Mouse (Mus musculus) layer of hippocampus, adult 2 months (tissue): ENCODE results near the gene Igsf3. TPM values are rescaled to one million over a fixed set of nuclear protein-coding genes. Genes with fewer than 3 reads are reported as not detected.
A peak's percentile ranks its signal among the peaks of the same experiment; 100 is the strongest.

ENCODE experiments used
- DNase-seq, 2 experiments: peaks; one replicate each; pipeline ENCODE4 v3.0.0; 2022; ENCODE audit warnings: low spot score in 2 of 2
- H3K27ac ChIP-seq: fragments of 200-600 bp; 2 replicates; pipeline ENCODE4 v1.8.1; 2022
- H3K4me3 ChIP-seq: fragments of 200-600 bp; 2 replicates; pipeline ENCODE4 v1.8.1; 2022; ENCODE audit warnings: mild to moderate bottlenecking
- CTCF ChIP-seq: fragments of 200-600 bp; conservative IDR thresholded peaks from 2 replicates; pipeline ENCODE4 v1.8.1; 2022; ENCODE audit warnings: antibody characterized with exemption, mild to moderate bottlenecking, moderate library complexity
- total RNA-seq, 2 experiments: library from RNA; stranded (reverse); gene quantifications; 2 replicates each; pipeline ENCODE4 v1.2.3; 2021

Gene Igsf3
- total RNA-seq, 2 experiments from 2014 or later, result 19.4 to 20.6 TPM

GRCm38 (mm10) chr3:101461046-101461445 lies 84.2 kb downstream of the Igsf3 start:
- no peak overlapping the region for H3K27ac ChIP-seq
- no peak overlapping the region for H3K4me3 ChIP-seq
- no peak for TF ChIP-seq CTCF
- no peak for DNase-seq

- Histone ChIP-seq H3K4me3 (no peak overlapping the region), H3K27ac (peak overlapping the region; percentile 64)
- TF ChIP-seq CTCF, result no peak
- DNase-seq, result no peak
Observed at GRCm38 (mm10) chr3:101461816-101462215, 84.9 kb downstream of the Igsf3 start.

GRCm38 (mm10) chr3:101462294-101462693 lies 85.4 kb downstream of the Igsf3 start:
- Histone ChIP-seq H3K4me3 (no peak overlapping the region), H3K27ac (peak overlapping the region; percentile 64)
- peak; percentile 77 to 90 for DNase-seq
- peak; percentile 96 for TF ChIP-seq CTCF

- DNase-seq, result no peak
Observed at GRCm38 (mm10) chr3:101463491-101463890, 86.6 kb downstream of the Igsf3 start.

GRCm38 (mm10) chr3:101469675-101470074 lies 92.8 kb downstream of the Igsf3 start:
- Histone ChIP-seq H3K27ac (no peak overlapping the region), H3K4me3 (no peak overlapping the region)
- no peak for DNase-seq
- TF ChIP-seq CTCF, result no peak

More at GRCm38 (mm10) chr3:101463491-101463890, 86.6 kb downstream of the Igsf3 start:
- no peak for TF ChIP-seq CTCF
- Histone ChIP-seq H3K4me3 (no peak overlapping the region), H3K27ac (no peak overlapping the region)

- H3K27ac ChIP-seq, result no peak overlapping the region
- no peak overlapping the region for H3K4me3 ChIP-seq
- no peak for DNase-seq
- no peak for TF ChIP-seq CTCF
Observed at GRCm38 (mm10) chr3:101471881-101472280, 95.0 kb downstream of the Igsf3 start.

- H3K27ac ChIP-seq, result no peak overlapping the region
- DNase-seq, result no peak
- no peak for TF ChIP-seq CTCF
- H3K4me3 ChIP-seq, result no peak overlapping the region
Observed at GRCm38 (mm10) chr3:101481951-101482350, 105.1 kb downstream of the Igsf3 start.

GRCm38 (mm10) chr3:101483256-101483983 lies 106.5 kb downstream of the Igsf3 start:
- Histone ChIP-seq H3K27ac (no peak overlapping the region), H3K4me3 (no peak overlapping the region)
- DNase-seq, result no peak
- no peak for TF ChIP-seq CTCF

- peak; percentile 50 for TF ChIP-seq CTCF
- H3K4me3 ChIP-seq, result no peak overlapping the region
- DNase-seq, result no peak
- H3K27ac ChIP-seq, result no peak overlapping the region
Observed at GRCm38 (mm10) chr3:101486054-101486765, 109.3 kb downstream of the Igsf3 start.

- DNase-seq, result no peak
- TF ChIP-seq CTCF, result no peak
- H3K4me3 ChIP-seq, result no peak overlapping the region
- H3K27ac ChIP-seq, result no peak overlapping the region
Observed at GRCm38 (mm10) chr3:101487436-101487835, 110.6 kb downstream of the Igsf3 start.

GRCm38 (mm10) chr3:101488204-101488603 lies 111.3 kb downstream of the Igsf3 start:
- Histone ChIP-seq H3K27ac (no peak overlapping the region), H3K4me3 (no peak overlapping the region)
- DNase-seq, result no peak
- peak; percentile 23 for TF ChIP-seq CTCF

GRCm38 (mm10) chr3:101490515-101490914 lies 113.6 kb downstream of the Igsf3 start:
- TF ChIP-seq CTCF, result no peak
- Histone ChIP-seq H3K27ac (no peak overlapping the region), H3K4me3 (no peak overlapping the region)
- DNase-seq, result no peak

GRCm38 (mm10) chr3:101492908-101493307 lies 116.0 kb downstream of the Igsf3 start:
- DNase-seq, result no peak

GRCm38 (mm10) chr3:101493937-101494459 lies 117.1 kb downstream of the Igsf3 start:
- DNase-seq, result peak; percentile 84 to 95
- peak; percentile 100 for TF ChIP-seq CTCF
- Histone ChIP-seq H3K4me3 (no peak overlapping the region; the same call in 1 of the 2 replicates), H3K27ac (no peak overlapping the region)

More at GRCm38 (mm10) chr3:101492908-101493307, 116.0 kb downstream of the Igsf3 start:
- Histone ChIP-seq H3K27ac (no peak overlapping the region), H3K4me3 (no peak overlapping the region)
- no peak for TF ChIP-seq CTCF
